Mouse (Mus musculus): ENCODE results near the gene Chil1.

Gene Chil1

GRCm38 (mm10) chr1:134168985-134169697 is 12.8 kb upstream of the Chil1 start:
- in situ Hi-C loops (cut with MseI, MboI), result no loop called here

GRCm38 (mm10) chr1:134173081-134173480 is 8.9 kb upstream of the Chil1 start:
- in situ Hi-C loops (cut with MseI, MboI), result no loop called here

GRCm38 (mm10) chr1:134177976-134178375 is 4.0 kb upstream of the Chil1 start:
- in situ Hi-C loops (cut with MseI, MboI), result no loop called here

- in situ Hi-C loops (cut with MseI, MboI), result no loop called here
Measured at GRCm38 (mm10) chr1:134184089-134184488, 2.1 kb downstream of the Chil1 start.

GRCm38 (mm10) chr1:134188217-134188616 is 6.2 kb downstream of the Chil1 start:
- in situ Hi-C loops (cut with MseI, MboI), result no loop called here

GRCm38 (mm10) chr1:134188989-134189729 is 7.2 kb downstream of the Chil1 start:
- in situ Hi-C loops (cut with MseI, MboI), result no loop called here

- in situ Hi-C loops (cut with MseI, MboI), result no loop called here
Measured at GRCm38 (mm10) chr1:134191192-134191591, 9.2 kb downstream of the Chil1 start.

- in situ Hi-C loops (cut with MseI, MboI), result no loop called here
Measured at GRCm38 (mm10) chr1:134192024-134192423, 10.0 kb downstream of the Chil1 start.

GRCm38 (mm10) chr1:134193126-134193525 is 11.2 kb downstream of the Chil1 start, which contains the start of gene Mybph:
Gene Mybph, plus strand, starts transcription at chr1:134193448.
- in situ Hi-C loops (cut with MseI, MboI), result no loop called here

GRCm38 (mm10) chr1:134193674-134194197 is 11.8 kb downstream of the Chil1 start:
- in situ Hi-C loops (cut with MseI, MboI), result no loop called here

GRCm38 (mm10) chr1:134194298-134195022 is 12.5 kb downstream of the Chil1 start:
- in situ Hi-C loops (cut with MseI, MboI), result no loop called here

- in situ Hi-C loops (cut with MseI, MboI), result no loop called here
Measured at GRCm38 (mm10) chr1:134195117-134195516, 13.1 kb downstream of the Chil1 start.

- in situ Hi-C loops (cut with MseI, MboI), result no loop called here
Measured at GRCm38 (mm10) chr1:134195571-134195970, 13.6 kb downstream of the Chil1 start.

GRCm38 (mm10) chr1:134195979-134196378 is 14.0 kb downstream of the Chil1 start:
- in situ Hi-C loops (cut with MseI, MboI), result no loop called here

- in situ Hi-C loops (cut with MseI, MboI), result no loop called here
Measured at GRCm38 (mm10) chr1:134196386-134196785, 14.4 kb downstream of the Chil1 start.

- in situ Hi-C loops (cut with MseI, MboI), result no loop called here
Measured at GRCm38 (mm10) chr1:134197325-134197982, 15.5 kb downstream of the Chil1 start.

GRCm38 (mm10) chr1:134198197-134198995 is 16.4 kb downstream of the Chil1 start:
- in situ Hi-C loops (cut with MseI, MboI), result no loop called here

GRCm38 (mm10) chr1:134200481-134200880 is 18.5 kb downstream of the Chil1 start:
- in situ Hi-C loops (cut with MseI, MboI), result no loop called here

- in situ Hi-C loops (cut with MseI, MboI), result no loop called here
Measured at GRCm38 (mm10) chr1:134200998-134201686, 19.2 kb downstream of the Chil1 start.

- in situ Hi-C loops (cut with MseI, MboI), result no loop called here
Measured at GRCm38 (mm10) chr1:134201751-134202420, 19.9 kb downstream of the Chil1 start.
